Mouse (Mus musculus): ENCODE results near the gene Slc26a10. TPM values are rescaled to one million over a fixed set of nuclear protein-coding genes. Genes with fewer than 3 reads are reported as not detected.
A peak's percentile ranks its signal among the peaks of the same experiment; 100 is the strongest.

The Slc26a10 gene
- 1 to 10 TPM in 1 of 4 experiments, under 1 TPM in 3; 0.21 to 2.3 (median 0.48) TPM for total RNA-seq (2022)

DNA sequence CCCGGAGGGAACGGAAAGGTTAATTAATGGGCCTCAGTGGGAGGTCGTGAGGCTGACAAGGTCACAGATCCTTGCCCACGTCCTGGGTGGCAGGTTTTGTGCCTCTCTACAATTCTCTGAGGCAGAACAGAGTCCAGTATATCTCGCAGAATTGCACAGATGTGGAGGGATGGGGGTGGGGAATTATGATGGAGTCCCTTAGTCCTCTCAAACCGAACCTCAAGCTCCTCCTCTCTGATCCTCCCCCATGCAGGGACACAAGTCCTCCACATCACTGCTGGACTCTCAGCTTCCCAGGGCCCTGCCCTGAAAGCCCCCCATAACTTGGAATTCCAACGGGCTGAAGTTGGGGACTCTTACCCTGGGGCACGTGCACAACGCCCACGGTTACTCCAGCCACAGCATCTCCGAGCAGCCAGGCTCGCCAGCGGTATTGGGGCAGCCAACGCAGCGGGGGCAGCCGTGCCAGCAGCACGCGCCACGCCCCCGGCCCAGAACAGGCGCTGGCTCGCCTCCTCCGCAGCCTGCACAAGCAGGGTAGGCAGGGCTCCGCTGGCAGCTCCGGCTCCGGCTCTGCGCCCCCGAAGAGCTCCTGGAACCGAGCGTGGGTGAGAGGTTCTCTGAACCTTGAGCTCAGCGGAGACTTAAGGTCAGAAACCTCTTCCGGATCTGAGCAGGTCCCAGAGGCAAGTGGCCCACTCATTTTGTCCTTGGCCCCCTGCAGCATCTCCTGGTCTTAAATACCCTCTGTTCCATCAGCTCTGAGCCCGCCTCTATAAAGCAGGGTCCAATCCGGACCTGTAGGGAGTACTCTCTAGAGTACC, at the start of gene Slc26a10:
Gene Slc26a10, minus strand, starts transcription at position 775 of the 824 bp plus-strand sequence.
- DNase-seq = no peak

DNA sequence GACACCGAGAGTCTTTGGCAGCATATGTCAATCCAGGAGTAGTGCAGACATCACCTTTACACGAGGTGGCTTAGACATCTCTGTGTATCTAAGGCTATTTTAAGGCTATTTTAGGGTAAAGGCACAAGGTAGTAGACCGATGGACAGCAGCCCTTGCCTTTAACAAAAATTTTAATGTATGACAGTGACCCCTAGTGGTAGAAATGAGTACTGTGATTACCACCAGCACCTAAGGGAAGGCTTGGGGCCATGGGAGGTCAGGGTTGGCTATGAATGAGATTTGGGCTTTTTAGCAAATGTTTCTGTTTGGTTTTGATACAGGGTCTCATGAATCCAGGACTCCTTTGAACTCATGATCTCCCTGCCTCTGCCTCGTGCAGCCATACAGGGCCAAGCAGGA, 48.5 kb upstream of the Slc26a10 start:
- no peak for DNase-seq

DNA sequence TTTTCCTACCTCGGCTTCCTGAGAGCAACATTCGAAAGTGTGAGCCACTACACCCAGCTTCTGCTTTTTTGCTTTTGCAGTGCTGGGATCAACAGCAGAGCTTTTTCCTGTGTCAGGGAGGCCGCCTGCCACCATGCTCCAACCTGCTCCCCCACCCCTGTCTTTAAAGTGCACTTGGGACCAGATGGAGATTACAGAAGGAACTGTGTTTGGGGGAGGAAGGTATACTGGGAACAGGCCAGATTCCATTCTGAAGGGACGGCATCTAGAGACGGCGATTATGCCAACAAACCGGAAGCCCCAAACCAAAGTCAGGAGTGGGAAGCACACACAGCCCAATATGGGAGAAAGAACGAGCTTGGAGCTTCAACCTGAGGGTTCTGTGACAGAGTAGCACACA, 46.7 kb upstream of the Slc26a10 start:
- no peak for DNase-seq

DNA sequence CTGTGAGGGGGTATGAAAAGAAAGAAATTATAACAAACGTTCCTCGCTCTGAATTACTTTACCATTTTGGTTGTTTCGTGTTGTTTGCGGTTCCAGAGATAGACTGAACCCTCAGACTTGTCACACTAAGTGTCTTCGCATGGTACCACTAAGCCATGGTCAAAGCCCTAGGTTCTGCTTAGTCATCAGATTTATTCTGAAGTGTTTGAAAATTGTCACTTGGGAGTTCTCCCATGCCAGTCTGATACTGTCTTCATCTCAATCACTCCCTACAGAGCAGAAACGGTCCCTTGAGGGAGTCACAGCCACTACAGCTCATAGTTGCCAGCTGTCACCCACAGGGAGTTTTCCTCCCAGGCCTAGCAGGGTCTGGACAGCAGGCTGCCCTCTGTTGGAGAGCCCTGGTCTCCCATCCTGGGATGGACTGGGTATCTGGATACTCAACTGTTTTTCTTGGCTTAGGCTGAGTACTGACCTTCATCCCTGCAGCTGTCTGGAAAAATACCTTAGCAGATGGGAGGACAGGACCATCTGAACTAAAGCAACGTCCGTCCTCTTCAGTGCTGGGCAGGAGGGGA, 46.0 kb upstream of the Slc26a10 start:
- DNase-seq = peak; percentile 31

DNA sequence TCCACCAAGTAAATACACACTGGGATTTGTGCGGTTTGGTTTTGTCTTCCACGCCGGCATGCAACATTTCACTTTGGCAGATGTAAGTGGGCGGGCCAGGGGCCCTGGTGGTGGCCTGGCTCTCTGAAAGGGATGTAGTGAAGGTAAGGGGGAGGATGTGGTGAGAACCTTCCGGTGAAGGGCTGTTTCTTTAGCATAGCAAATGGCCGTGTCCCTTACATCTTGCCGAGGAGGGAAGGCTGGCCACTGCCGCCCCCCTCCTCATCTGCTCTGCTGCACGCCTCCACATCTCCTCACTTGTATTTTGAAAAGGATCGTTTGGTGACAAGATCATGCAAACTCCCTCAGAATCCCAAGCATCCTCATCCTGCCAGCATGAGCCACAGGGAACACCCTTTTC, 45.3 kb upstream of the Slc26a10 start:
- no peak for DNase-seq

DNA sequence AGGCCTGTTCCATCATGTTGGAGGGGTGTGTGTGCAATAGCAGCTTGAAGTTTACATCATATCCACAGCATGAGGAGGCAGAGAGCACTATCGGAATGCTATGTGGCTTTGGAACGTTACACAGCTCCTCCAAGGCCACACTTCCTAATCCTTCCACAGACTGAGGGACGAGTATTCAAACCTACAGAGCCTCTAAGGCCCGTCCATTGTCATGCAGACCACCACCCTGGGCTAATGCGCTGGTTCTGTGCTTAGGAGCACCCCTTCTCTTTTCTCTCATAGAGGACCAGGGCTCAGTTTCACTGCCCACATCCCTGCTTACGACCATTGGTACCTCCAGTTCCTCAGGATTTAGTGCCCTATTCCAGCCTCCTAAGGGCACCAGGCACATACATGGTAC, 44.8 kb upstream of the Slc26a10 start:
- DNase-seq = no peak

DNA sequence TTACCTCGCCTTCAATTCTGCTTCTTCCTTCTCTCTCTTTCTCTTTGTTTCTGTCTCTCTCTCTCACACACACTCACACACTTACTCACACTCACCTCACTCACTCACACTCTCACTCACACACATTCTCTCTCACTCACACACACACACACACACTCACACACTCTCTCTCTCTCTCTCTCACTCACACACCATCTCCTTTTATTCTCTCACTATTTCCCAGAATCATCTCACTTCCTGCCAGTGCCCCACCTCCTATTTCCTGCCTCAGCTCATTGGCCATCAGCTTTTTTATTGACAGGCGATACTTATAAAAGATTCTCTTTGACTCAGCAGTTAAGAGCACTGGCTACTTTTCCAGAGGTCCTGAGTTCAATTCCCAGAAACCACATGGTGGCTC, 37.9 kb upstream of the Slc26a10 start:
- DNase-seq = no peak

DNA sequence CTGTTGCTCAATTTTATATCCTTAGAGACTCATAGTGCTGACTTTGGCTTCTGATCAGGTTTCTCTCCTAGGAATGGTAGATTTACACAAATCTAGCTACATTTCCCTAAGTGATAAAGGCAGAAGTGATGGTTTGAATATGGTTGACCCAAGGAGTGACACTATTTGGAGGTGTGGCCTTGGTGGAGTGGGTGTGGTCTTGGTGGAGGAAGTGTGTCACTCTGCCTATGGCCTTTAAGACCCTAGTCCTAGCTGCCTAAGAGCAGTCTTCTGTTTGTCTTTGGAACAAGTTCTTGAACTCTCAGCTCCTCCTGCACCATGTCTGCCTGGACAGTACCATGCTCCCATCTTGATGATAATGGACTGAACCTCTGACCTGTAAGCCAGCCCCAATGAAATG, 36.7 kb upstream of the Slc26a10 start:
- DNase-seq = no peak

DNA sequence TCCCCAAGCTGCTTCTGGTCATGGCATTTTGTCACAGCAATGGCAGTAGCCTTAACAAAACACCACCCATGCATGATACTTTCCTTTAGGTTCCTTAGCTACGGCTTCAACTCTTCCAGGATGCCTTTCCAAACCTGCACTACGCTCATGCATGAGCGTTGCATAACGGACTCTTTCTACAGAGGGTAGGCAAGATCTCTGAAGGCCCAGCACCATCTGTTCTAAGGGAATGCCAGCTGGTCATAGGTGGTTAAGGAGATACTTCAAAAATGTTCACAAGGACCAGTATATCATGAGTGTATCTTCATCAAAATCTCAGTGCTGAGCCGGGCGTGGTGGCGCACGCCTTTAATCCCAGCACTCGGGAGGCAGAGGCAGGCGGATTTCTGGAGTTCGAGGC, 36.0 kb upstream of the Slc26a10 start:
- DNase-seq = no peak

DNA sequence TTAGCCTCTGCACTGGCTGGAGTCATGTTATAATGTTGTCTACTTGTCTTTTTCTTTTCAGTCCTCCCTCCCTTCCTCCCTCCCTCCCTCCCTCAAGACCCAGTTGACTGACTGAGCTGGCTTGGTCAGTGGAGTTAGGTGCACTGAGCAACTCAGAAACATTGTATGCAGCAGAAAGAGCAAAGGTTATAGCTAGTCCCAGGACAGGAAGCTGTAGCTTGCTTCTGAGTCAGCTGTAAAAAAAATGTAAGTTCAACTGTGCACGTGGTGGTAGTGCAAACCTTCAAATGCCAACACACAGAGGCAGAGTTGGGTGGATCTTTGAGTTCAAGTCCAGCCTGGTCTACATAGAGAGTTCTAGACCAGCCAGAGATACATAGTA, 34.0 kb upstream of the Slc26a10 start:
- DNase-seq = no peak

DNA sequence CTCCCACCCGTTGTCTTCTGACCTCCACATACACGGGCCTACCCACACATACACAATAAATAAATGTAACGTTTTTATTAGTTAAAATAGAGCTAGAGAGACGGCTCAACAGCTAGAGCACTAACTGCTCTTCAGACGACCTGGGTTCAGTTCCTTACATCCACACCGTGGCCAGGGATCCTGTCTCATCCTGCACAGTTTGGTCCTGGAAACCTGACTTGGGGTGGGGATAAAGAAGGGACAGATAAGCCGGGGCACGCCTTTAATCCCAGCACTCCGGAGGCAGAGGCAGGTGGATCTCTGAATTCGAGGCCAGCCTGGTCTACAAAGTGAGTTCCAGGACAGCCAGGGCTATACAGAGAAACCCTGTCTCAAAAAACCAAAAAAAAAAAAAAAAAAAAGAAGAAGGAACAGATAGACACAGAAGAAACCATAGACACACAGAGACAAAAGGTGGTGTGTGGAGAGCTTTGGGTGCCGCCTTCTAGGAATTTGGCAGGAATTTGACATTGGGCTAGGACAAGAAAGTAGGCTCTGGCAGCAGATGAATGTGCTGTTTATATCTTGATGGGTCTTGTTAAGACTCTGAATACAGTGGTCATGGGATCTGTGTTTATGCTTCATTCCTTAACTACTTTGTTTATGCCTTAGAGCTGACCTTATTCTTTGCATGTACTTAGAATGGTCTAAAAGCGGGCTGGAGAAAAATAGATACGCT, 33.4 kb upstream of the Slc26a10 start:
- no peak for DNase-seq

DNA sequence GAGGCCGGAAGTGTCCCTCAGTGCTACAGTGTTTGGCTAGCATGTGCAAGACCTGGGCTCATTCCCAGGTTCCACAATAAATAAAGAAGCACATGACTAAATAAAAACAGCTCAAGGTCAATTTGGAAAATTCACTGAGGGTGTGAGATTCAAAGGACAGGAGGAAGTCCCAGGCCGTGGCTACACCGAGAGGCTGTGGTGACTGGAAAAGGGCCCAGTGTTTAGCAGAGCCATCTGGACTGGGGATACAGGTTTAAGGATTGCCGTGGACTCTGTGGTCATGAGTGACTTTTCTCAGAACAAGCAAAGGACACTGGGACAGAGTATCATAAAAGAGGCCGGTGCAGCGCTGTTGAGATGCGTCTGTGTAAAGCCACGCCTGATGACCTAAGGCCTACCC, 32.8 kb upstream of the Slc26a10 start:
- DNase-seq = no peak

DNA sequence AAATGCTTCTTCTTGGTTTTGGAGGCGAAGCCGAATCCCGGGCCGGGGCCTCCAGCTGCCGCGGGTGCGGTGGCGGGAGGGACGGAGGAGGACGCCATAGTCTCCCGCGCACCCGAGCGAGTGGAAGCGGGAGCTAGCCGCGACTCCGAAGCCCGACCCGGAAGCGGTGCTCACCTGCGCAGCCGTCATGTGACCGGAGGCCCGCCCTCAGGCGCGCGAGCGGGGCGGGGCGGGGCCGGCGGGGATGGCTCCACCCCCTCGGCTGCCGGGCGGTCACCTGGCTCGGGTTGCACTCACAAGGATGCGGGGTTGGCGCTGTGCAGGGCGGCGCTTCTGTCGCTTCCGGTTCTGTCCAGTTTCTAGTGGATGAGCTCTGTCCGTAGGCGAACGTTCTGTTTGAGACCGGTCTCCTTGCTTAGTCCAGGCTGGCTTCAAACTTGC, 31.0 kb upstream of the Slc26a10 start, which contains the start of gene Pip4k2c:
Gene Pip4k2c, minus strand, starts transcription at position 172 of the 441 bp plus-strand sequence.
- peak; percentile 89 for DNase-seq

DNA sequence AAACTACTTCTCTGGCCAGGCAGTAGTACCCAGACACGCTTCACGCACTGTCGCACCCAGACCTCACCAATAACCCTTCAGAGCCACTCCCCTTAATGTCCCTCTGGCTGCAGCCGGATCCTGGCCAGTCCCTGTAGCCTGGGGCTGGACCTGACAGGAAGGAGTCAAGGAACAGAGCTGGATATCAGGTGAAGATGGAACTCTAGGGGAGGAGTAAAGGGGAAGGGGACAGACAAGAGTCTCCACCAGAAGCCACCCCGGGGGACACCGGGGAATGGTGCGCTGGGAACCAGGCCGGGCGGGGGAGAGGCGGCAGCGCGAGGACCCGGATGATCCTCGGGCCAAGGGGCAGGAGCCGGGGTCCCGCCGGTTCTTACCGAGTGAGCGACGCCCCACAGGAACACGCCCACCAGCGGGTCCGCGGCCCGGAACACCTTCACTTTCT, 30.5 kb upstream of the Slc26a10 start:
- no peak for DNase-seq

DNA sequence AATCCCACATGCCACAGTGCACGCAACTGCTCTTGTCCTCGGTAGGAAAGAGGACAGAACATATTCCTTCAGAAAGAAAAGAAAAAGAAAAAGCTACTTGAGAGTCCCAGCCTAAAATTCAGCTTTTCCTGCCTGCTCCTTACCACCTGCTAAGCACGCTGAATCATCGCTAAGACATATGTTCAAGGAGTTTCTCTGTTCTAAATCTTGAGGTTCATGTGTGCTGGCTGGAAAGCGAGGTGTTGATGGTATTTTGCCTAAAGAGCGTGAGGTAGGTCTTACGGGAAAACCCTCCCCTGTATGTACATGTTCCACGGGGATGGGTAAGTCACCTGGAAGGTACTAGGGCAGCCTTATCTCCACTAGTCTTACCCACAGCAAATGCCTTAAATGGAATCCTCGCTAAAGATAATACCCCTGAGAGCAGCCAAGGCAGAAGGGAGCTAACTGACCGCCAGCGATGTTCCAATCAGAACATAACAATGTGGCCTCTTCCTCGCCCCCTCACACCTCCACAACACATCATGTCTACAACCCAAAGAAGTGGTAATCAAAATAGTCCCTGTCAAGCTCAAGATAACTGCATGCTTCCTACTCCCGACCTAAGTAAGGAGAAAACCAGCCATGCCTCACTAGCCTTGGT, 29.6 kb upstream of the Slc26a10 start:
- no peak for DNase-seq

DNA sequence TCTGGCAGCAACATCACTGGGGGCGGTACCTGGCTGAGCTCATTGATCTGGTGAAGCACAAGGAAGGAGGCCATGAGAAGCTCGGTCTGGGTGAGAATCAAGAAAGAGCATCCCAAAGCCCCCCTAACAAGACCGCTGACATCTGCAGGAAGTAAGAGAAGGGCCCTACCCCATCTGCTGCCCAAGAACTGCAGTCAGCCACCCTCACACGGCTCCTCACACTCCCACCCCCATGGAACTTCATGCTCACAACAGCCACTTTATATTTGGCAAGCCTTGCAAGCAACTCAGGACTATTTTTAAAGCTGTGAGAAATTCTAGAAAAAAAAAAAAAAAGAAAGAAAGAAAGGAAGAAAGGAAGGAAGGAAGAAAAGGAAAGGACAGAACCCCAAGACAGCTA, 28.5 kb upstream of the Slc26a10 start:
- DNase-seq = no peak

DNA sequence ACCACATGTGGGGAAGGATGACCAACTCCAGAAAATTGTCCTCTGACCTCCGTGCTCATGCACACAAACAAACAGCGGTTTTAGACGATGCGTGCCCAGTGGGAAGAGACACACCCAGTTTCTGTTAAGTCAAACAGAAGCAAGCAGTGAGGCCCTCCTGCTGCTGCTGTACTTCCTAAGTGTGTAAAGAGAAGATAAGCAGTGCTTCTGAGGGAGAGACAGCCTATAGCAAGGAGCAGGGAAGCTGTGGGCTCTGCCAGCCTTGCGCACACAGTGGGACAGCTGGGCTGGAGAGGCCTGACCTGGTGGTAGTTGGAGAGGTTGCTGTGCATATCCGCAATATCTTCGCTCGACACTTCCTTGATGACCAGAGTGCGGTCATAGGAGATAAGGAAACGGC, 24.9 kb upstream of the Slc26a10 start:
- no peak for DNase-seq

DNA sequence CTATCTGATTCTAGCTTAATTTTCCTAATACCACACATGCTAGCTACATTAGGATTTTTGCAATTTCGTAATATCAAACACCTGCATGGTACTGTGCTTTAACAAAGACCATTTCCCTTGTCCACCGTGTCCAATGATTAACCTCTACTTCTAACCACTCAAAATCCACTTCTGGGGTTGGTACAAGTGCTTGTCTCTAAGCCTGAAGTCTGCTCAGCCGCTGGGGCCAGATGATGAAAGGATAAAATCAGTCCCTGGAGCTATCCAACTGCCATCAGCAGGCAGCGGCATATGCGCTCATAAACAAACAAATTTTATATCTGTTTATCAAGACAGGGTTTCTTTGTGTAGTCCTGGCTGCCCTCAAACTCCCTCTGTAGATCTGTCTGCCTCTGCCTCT, 24.1 kb upstream of the Slc26a10 start:
- no peak for DNase-seq

DNA sequence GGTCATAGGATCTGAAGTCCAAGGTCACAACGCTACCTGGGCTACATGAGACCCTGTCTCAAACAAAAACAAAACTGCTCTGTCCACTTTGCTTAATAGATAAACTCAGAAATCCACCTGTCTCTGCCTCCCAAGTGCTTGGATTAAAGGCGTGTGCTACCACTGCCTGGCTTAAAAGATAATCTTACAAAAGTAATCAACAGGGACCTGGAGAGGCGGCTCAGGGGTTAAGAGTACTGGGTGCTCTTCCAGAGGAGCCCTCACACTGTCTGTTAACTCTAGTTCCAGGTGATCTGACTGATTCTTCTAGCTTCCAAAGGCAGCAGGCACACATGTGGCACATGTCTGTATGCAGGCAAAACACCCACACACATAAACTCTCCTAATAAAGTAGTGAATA, 22.7 kb upstream of the Slc26a10 start:
- DNase-seq = no peak

DNA sequence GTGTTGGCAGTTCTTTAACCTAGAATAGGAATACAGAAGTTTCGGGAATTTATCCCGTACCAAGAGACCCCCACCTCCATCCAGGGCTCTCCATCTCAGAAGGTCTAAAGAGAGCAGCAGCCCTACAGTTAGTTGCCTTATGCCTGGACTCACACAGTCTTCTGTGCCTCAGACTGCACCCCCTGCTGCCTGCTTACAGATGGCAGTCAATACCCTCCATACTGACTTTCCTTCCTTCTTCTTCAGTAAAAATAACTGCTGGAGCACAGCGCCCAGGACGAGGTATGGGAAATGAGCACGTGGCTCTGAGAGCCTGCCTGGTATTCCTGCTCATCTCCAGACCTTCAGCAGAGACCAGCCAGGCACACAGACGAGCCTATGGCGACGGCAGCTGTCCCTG, 19.8 kb upstream of the Slc26a10 start:
- no peak for DNase-seq

DNA sequence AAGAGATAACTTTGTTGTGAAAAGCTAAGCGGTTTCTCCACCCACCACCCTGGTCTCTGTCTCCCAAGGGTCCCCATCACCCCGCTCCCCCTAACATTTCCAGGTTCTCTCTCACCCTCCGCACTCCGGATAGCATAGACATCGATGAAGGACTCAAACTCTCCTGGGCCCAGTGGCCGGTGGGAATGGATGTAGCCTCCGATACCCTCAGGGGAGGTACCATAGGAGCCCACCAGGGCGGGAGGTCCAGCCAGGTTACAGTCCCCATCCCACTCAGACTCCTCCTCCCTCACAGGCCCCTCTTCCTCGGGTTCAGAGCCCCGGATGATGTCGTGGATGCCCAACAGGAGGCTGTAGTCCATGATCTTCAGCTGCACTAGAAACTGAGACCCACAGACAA, 19.0 kb upstream of the Slc26a10 start:
- DNase-seq = no peak

DNA sequence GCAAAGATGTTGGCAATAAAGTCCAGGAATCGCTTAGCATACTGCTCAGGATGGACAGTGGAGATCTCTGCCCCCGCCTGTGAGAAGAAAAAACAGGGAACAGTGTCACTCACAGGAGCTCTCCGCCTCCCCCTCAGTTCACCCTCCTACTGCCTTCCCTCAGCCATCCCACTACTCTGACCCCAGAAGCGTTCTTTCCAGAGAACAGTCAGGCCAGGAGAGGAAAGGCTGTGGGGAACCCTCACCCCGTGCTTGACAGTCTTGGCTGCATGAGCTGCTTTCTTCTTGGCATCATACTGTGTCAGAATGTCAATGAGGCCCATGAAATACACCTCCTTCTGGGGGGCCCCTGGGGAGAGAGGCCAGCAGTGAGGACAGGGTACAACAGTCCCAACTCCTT, 18.6 kb upstream of the Slc26a10 start:
- DNase-seq = no peak

DNA sequence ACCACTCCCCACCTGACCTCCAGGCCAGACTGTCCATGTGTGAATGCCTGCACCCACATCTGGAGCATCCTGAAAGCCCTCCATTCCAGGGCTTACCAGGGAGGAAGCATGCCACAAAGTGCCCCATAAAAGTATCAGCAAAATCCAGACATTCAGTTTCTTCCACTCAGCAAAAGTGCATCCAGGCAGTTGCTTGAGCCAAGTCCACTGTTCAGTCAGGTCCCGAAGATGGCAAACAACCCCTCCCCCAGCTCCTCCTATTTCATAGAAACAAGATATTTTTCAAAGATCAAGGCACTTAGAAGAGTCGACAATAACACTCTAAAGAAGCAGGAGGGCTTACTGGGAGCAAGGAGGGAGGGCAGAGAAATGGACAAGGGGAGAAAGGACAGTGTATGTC, 18.0 kb upstream of the Slc26a10 start:
- no peak for DNase-seq
